Mouse (Mus musculus): Measurements from ENCODE around the gene Eif2ak4. TPM values are rescaled to one million over a fixed set of nuclear protein-coding genes. Genes with fewer than 3 reads are reported as not detected.

Eif2ak4 gene
- polyA plus RNA-seq (2015; fragmentation: Nextera tagmentation; extraction: Ambion mirVana): 6.7 and 7.4 TPM in 2 replicates

DNA sequence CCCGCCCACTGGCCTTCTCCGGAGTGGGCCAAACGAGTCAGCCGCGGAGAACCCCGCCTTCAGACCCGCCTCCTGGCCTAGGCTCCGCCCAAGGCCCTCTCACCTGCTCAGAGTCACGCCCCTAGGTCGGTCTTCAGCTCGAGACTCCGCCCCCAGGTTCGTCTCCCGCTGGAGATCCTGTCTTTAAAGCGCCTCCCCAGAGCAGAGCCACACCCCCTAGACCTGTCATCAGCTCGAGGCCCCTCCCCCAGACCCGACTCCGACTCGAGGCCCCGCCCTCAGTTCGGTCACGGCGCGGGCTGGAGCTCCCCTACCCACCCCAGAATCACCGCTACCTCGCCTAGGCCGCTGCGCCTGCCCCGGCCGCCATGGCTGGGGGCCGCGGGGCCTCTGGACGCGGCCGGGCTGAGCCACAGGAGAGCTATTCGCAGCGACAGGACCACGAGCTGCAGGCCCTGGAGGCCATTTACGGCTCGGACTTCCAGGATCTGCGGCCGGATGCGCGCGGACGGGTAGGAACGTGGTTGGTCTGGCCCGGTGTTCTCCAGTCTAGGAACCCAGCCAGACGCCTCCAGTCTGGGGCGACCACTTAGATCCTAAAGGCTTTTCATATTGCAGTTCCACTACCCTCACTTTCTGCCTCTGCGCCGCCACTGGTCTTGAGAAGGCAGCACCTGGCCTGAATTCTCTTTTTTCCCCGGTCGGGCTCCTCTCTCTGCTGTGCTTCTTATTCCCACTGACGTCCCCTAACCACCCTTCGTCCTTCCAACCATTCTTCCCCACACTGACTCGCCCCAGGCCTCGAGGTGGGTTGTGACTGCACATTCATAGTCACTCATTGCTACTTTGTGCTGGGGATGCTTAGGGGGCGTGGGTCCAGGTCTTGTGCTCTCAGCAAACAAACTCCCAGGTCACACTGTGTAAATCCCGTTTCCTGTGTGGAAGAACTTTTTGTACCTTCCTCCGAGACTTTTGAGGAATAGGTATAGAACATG is at the start of gene Eif2ak4:
TSS of gene Eif2ak4 (plus strand) at position 278 of the 995 bp plus-strand sequence.
- Histone ChIP-seq H3K9ac (peak within 1 kb of the TSS; percentile 94), H3K4me1 (peaks cover 18% of the 10 kb centered on the region), H3K9me3 (no peaks in the 10 kb centered on the region), H3K4me3 (peak within 1 kb of the TSS; percentile 88), H3K36me3 (no peaks in the 10 kb centered on the region), H3K27ac (replicated peaks) (peak within 1 kb of the TSS; percentile 96), H3K27me3 (replicated peaks) (no peaks in the 10 kb centered on the region), H3K4me2 (peak within 1 kb of the TSS; percentile 91)
- peak; percentile 100 for ATAC-seq (ENCODE audit: extremely low read depth, insufficient number of reproducible peaks, low FRiP score, low TSS enrichment)
- 1% methylated on average over 61 of the region's 61 CpGs for WGBS

DNA sequence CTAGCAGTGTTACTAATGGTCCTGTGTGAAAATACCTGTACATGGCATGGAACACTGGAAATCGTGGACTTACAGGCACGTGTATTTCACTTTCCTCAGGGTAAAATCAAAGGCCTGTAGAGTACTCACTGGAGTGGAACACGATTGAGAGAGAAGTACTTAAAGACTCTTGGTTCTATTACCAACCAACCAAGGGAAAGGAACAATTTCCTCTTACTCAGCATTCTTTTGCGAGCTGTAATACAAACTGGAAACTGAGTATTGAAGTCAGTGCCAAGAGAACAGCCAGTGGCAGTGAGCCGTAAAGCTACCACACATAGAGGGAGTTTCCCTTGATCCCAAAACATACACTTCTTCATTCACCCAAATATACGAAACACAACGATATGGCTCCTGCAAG is 47.1 kb upstream of the Eif2ak4 start:
- H3K4me2 ChIP-seq: no peak overlapping the region
- no peaks in the 10 kb centered on the region for H3K4me1 ChIP-seq
- no peak overlapping the region for H3K27ac ChIP-seq (replicated peaks)
- no peaks in the 10 kb centered on the region; the same call in 1 of the 2 replicates for H3K27me3 ChIP-seq (replicated peaks)
- no peaks in the 10 kb centered on the region for H3K9me3 ChIP-seq
- H3K9ac ChIP-seq: no peak overlapping the region
- no peaks in the 10 kb centered on the region for H3K36me3 ChIP-seq
- H3K4me3 ChIP-seq: no peak overlapping the region
- WGBS: 83% methylated on average over 7 of the region's 7 CpGs
- no peak for ATAC-seq (ENCODE audit: extremely low read depth, insufficient number of reproducible peaks, low FRiP score, low TSS enrichment)

DNA sequence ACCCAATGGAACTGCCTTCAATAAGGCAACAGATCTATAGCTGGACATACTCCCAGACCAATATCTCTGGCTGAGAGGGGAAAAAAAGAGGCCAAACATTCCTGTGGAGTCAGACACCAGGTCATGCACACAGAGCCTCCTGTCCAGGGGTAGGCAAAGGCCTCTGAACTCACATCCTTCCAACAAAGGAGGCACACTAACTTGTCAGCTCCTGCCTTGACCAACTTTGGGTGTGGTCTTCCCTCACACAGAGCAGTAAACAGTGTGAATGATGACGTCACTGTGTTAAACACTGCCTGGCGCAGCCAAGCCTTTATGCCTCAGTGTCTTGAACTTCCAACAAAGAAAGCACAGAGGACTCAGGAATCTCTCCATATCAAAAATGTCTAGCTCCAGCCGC is 44.5 kb upstream of the Eif2ak4 start:
- no peak overlapping the region for H3K27ac ChIP-seq (replicated peaks)
- no peaks in the 10 kb centered on the region for H3K9me3 ChIP-seq
- H3K27me3 ChIP-seq (replicated peaks): no peaks in the 10 kb centered on the region
- H3K9ac ChIP-seq: no peak overlapping the region
- H3K4me3 ChIP-seq: no peak overlapping the region
- no peak for ATAC-seq (ENCODE audit: extremely low read depth, insufficient number of reproducible peaks, low FRiP score, low TSS enrichment)
- WGBS: 56% methylated on average over 3 of the region's 3 CpGs
- no peaks in the 10 kb centered on the region for H3K4me1 ChIP-seq
- no peak overlapping the region for H3K4me2 ChIP-seq
- H3K36me3 ChIP-seq: no peaks in the 10 kb centered on the region

DNA sequence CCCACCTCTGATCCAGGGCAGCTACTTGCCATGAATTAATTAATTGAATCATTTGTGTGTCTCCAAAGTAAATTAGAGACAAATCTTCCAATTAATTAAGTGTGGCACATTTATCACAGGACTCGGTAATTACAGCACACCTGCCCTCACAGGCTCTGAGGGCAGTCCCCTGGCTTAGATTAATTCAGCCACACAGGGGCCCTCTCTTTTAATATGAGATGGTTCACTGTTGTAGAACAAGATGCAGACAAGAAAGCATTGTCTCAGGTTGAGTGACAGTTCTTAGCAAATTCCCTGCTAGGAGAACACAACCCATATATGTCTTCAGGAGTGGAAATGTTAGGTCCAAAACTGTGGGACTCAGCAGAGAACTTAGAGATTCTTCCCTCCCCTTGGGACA is 42.9 kb upstream of the Eif2ak4 start:
- Histone ChIP-seq H3K27me3 (replicated peaks) (no peaks in the 10 kb centered on the region), H3K36me3 (no peaks in the 10 kb centered on the region), H3K4me2 (no peak overlapping the region), H3K9ac (no peak overlapping the region), H3K9me3 (no peaks in the 10 kb centered on the region), H3K27ac (replicated peaks) (no peak overlapping the region), H3K4me1 (no peaks in the 10 kb centered on the region), H3K4me3 (no peak overlapping the region)
- no peak for ATAC-seq (ENCODE audit: extremely low read depth, insufficient number of reproducible peaks, low FRiP score, low TSS enrichment)
- 58% methylated on average over 1 of the region's 1 CpGs for WGBS

DNA sequence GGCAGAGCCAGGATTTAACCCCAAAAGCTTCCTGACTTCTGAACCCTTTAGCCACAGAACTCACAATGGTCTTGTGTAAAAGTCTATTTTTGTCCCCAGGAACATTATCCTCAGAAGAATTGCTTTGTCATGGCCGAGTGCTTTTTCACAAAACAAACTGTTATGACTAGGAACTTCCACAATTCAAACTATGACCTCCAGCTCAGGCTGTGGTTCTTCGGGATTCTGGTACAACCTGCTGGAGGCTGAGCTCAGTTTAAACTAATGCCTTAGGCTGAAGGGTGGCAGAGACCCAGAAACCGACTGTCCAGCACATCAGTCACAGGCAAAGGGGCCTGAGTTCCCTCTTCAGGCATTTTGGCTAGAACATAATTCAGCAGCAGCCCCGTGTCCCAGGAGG is 34.9 kb upstream of the Eif2ak4 start:
- Histone ChIP-seq H3K9ac (no peak overlapping the region), H3K27ac (replicated peaks) (no peak overlapping the region), H3K4me2 (no peak overlapping the region), H3K36me3 (no peaks in the 10 kb centered on the region), H3K4me1 (no peaks in the 10 kb centered on the region), H3K4me3 (no peak overlapping the region), H3K9me3 (no peaks in the 10 kb centered on the region), H3K27me3 (replicated peaks) (no peaks in the 10 kb centered on the region)
- no peak for ATAC-seq (ENCODE audit: extremely low read depth, insufficient number of reproducible peaks, low FRiP score, low TSS enrichment)
- 65% methylated on average over 4 of the region's 4 CpGs for WGBS

DNA sequence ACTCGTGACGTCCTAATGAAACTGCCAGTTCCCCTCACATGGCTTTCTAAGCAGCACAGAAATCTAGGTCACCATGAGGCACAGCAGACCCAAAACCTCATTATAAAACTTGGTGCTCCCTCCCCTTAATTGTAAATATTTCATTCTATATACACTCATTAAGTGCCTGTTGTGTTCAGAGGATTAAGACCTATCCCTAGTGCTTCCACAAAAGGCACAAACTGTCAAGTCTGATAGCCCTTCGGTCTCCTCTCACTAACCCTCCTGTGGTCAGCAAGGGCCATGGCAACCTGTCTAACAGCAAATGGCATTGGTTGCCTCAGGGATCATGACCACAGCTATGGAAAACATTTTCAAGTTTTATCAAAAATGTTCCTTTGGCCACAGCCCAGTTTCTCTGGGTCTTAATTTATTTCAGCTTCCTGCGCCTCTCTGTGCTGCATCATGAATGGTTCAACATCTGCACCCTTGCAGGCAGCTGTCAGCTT is 34.5 kb upstream of the Eif2ak4 start:
- no peaks in the 10 kb centered on the region for H3K4me1 ChIP-seq
- no peak overlapping the region for H3K4me2 ChIP-seq
- 70% methylated on average over 4 of the region's 4 CpGs for WGBS
- H3K4me3 ChIP-seq: no peak overlapping the region
- no peak overlapping the region for H3K27ac ChIP-seq (replicated peaks)
- no peak for ATAC-seq (ENCODE audit: extremely low read depth, insufficient number of reproducible peaks, low FRiP score, low TSS enrichment)
- H3K9me3 ChIP-seq: no peaks in the 10 kb centered on the region
- H3K9ac ChIP-seq: no peak overlapping the region
- H3K27me3 ChIP-seq (replicated peaks): no peaks in the 10 kb centered on the region
- no peaks in the 10 kb centered on the region for H3K36me3 ChIP-seq

DNA sequence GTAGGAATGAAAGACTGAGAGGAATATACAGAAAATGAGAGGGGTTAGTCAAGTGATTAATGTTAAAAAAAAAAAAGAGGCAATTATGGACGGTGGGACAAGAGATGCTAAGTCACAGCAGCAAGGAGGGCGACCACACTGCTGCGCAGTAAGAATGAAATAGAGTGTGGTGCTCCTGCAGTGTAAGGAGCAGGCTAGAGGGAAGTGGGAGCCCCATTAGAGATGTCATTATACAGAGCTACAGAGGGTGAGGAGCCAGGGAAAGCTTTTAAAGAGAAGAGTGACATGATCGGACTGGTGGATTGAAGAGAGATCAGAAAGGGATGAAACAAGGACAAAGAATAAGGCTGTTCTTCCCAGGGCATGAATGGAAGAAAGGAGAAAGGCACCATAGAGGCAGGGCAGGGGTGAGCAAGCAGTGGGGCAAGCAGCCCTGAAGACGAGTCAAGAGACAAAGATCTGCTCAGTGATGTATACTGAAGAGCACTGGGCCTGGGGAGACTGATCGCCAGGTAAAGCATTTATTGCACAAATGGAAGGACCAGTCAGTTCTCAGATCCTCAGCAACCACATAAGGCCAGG is 33.2 kb upstream of the Eif2ak4 start:
- Histone ChIP-seq H3K4me1 (no peaks in the 10 kb centered on the region), H3K27me3 (replicated peaks) (peaks cover under 1% of the 10 kb centered on the region; the same call in 1 of the 2 replicates), H3K4me3 (no peak overlapping the region), H3K9me3 (no peaks in the 10 kb centered on the region), H3K9ac (no peak overlapping the region), H3K36me3 (no peaks in the 10 kb centered on the region), H3K27ac (replicated peaks) (no peak overlapping the region), H3K4me2 (no peak overlapping the region)
- 77% methylated on average over 6 of the region's 6 CpGs for WGBS
- ATAC-seq (ENCODE audit: extremely low read depth, insufficient number of reproducible peaks, low FRiP score, low TSS enrichment): no peak

DNA sequence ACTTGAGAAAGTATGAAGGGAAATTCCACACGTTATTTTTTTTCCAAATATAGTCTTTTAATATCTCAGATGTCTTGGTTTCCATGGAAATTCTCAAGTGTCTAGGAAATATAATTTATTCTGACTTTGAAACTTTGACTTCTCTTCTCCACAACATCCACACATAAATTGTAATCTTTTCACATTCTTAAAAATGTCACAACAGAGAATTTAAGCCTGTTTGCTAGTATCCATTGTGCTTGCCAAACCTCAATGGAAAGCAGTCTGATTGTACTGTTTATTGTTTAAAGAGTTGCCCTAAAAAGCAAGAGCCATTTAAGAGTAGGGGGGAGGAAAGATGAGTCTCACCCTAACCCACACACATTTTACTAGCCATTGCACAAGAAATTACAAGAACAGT is 16.6 kb upstream of the Eif2ak4 start:
- H3K9ac ChIP-seq: no peak overlapping the region
- H3K4me1 ChIP-seq: peaks cover 18% of the 10 kb centered on the region
- no peak for ATAC-seq (ENCODE audit: extremely low read depth, insufficient number of reproducible peaks, low FRiP score, low TSS enrichment)
- no peaks in the 10 kb centered on the region for H3K9me3 ChIP-seq
- H3K27ac ChIP-seq (replicated peaks): no peak overlapping the region
- H3K27me3 ChIP-seq (replicated peaks): peaks cover 56% of the 10 kb centered on the region
- no peaks in the 10 kb centered on the region for H3K36me3 ChIP-seq
- no peak overlapping the region for H3K4me2 ChIP-seq
- no peak overlapping the region for H3K4me3 ChIP-seq
- 43% methylated on average over 1 of the region's 1 CpGs for WGBS

DNA sequence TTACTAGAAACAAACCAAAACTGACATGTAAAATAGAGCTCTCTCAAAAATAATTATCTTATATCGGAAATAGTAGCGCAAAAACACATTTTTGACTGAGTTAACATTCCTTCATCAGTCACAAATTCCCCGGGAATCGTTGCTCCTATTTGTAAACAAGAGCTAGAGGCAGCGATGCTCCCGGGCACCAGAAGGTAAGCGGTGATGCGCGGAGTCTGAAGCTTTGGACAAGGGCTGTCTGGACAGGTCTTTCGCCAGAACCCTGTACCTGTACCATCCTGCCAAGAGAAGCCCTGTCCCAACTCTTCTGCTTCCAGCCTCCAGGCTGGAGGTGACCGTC is 15.9 kb upstream of the Eif2ak4 start:
- Histone ChIP-seq H3K9me3 (no peaks in the 10 kb centered on the region), H3K4me3 (peak overlapping the region; percentile 56), H3K4me2 (peak overlapping the region; percentile 81), H3K27ac (replicated peaks) (no peak overlapping the region), H3K9ac (peak overlapping the region; percentile 74), H3K27me3 (replicated peaks) (peaks cover 56% of the 10 kb centered on the region), H3K36me3 (no peaks in the 10 kb centered on the region), H3K4me1 (peaks cover 18% of the 10 kb centered on the region)
- no peak for ATAC-seq (ENCODE audit: extremely low read depth, insufficient number of reproducible peaks, low FRiP score, low TSS enrichment)
- 8% methylated on average over 11 of the region's 11 CpGs for WGBS

DNA sequence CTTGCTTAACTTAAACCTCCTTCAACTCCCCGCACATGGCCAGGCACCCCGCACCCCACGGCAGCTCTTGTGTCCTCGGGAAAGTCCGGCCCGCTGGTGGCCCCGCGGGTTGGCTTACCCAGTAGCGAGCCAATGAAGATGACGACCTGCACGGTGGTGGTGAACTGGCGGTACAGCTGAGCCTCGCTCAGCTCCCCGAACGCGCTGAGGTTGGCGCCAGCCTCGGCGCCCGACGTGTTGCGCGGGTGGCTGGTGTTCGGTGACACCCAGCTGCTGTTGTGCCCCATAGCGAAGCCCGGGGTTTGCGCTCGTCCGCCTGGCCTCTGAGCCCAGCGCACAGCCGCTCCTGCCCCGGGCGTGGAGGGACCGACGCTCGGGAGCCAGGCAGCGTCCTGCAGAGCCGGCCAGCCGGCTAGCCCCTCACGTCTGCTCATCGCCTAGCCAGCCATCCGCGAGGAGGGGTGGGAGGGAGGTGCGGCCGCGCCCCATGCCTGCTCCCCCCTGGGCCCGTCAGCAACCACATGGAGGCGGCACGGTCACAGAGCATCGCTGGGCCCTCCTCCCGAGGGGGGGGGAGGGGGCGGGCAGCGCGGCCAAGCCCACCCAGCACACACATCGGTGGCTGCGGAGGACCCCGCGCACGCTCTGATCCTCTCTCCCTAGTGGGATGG is 15.4 kb upstream of the Eif2ak4 start, which contains the start of gene Gpr176:
TSS of gene Gpr176 (minus strand) at position 519 of the 671 bp plus-strand sequence.
- Histone ChIP-seq H3K9ac (peak within 1 kb of the TSS; percentile 74), H3K9me3 (no peaks in the 10 kb centered on the region), H3K4me3 (peak within 1 kb of the TSS; percentile 56), H3K36me3 (no peaks in the 10 kb centered on the region), H3K27ac (replicated peaks) (no peak within 1 kb of the TSS), H3K4me1 (peaks cover 18% of the 10 kb centered on the region), H3K4me2 (peak within 1 kb of the TSS; percentile 81), H3K27me3 (replicated peaks) (peaks cover 56% of the 10 kb centered on the region)
- 2% methylated on average over 52 of the region's 59 CpGs for WGBS
- peak; percentile 42; the same call in 1 of the 2 replicates for ATAC-seq (ENCODE audit: extremely low read depth, insufficient number of reproducible peaks, low FRiP score, low TSS enrichment)
